In the genomic region with DNA sequence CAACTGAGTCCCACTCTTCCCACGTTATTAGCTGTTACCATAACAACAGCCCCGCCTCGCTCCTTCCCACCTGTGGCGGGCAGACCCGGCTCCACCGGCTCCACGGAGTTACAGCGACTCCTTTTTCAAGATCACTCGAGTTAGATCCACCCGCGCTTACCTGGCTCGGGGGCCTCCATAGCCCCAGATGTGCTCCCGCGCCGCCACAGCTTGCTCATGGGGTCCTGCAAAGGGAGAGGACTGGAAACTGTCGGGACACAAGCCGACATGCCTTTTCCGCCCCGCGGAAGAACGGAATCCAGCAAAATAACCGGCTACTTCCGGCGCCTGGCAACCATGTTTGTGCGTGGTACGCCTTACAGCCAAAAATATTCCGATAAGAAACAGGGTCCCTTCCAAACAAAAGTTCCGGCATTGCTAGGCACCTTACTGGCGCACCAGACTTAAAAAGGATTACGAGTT, we compare ENCODE assay signal across 8 mouse cellular contexts. TPM values are rescaled to one million over a fixed set of nuclear protein-coding genes. Genes with fewer than 3 reads are reported as not detected.
A peak's percentile ranks its signal among the peaks of the same experiment; 100 is the strongest.
DNase-seq lines count a peak whose midpoint lies in the region; ATAC-seq lines count a peak whose summit lies in the region.

No protein-coding gene starts in this region.

- H3K4me1 ChIP-seq in hindbrain, embryonic 13.5 days (replicated peaks) = peaks cover 43% of the 10 kb centered on the region

- WGBS in hindbrain, embryonic 13.5 days = under 1% methylated on average over 30 of the region's 30 CpGs

- H3K9me3 ChIP-seq in hindbrain, embryonic 13.5 days = no peaks in the 10 kb centered on the region

- peak overlapping the region; percentile 82 for H3K9ac ChIP-seq in hindbrain, embryonic 13.5 days

- H3K27me3 ChIP-seq in hindbrain, embryonic 13.5 days = no peaks in the 10 kb centered on the region

- H3K27ac ChIP-seq in hindbrain, embryonic 13.5 days = peak overlapping the region; percentile 64

- DNase-seq in NIH3T3 (ENCODE audit: low read depth) = peak; percentile 99
- peak; percentile 92 to 95 for DNase-seq in cerebellum, postnatal 10 days
- peak; percentile 86 to 87 for DNase-seq in frontal cortex, postnatal 10 days (ENCODE audit: low spot score in 2 of 2)
- peak; percentile 88 to 89 for DNase-seq in layer of hippocampus, postnatal 36 days
- peak; percentile 96 for DNase-seq in lung, postnatal 36 days
- peak; percentile 98 for DNase-seq in retina, postnatal 1 day
- DNase-seq in urinary bladder, adult 18-20 months (ENCODE audit: low spot score in 2 of 2) = peak; percentile 88 to 89

- H3K4me2 ChIP-seq in hindbrain, embryonic 13.5 days = peak overlapping the region; percentile 66

- no peaks in the 10 kb centered on the region for H3K36me3 ChIP-seq in hindbrain, embryonic 13.5 days

- H3K4me3 ChIP-seq in hindbrain, embryonic 13.5 days = peak overlapping the region; percentile 74

- peak; percentile 8 for ATAC-seq in hindbrain, embryonic 13.5 days (ENCODE audit: low FRiP score)

RNA-seq across cellular contexts. Expression of a gene that starts 0.3 kb away (rescaled TPM):
- 13.4 and 14.1 TPM in 2 replicates for polyA plus RNA-seq in hindbrain, embryonic 13.5 days (2015; fragmentation: Nextera tagmentation; extraction: Ambion mirVana)
- 10 to 100 TPM; 21.2 to 23.5 TPM for total RNA-seq in layer of hippocampus, postnatal 36 days (2021)

RNA-seq across cellular contexts. Expression of a gene that starts 3.5 kb away (rescaled TPM):
- polyA plus RNA-seq in hindbrain, embryonic 13.5 days (2015; fragmentation: Nextera tagmentation; extraction: Ambion mirVana) = 216 and 227 TPM in 2 replicates
- total RNA-seq in layer of hippocampus, postnatal 36 days (2021) = 10 to 100 TPM; 58.2 to 61.4 TPM

RNA-seq across cellular contexts. Expression of a gene that starts 9.6 kb away (rescaled TPM):
- 21.5 and 25.7 TPM in 2 replicates for polyA plus RNA-seq in hindbrain, embryonic 13.5 days (2015; fragmentation: Nextera tagmentation; extraction: Ambion mirVana)
- 10 to 100 TPM; 28.0 to 28.9 TPM for total RNA-seq in layer of hippocampus, postnatal 36 days (2021)

RNA-seq across cellular contexts. Expression of a gene that starts 10.4 kb away (rescaled TPM):
- 15.9 and 16.6 TPM in 2 replicates for polyA plus RNA-seq in hindbrain, embryonic 13.5 days (2015; fragmentation: Nextera tagmentation; extraction: Ambion mirVana)
- 10 to 100 TPM; 75.9 to 90.3 TPM for total RNA-seq in layer of hippocampus, postnatal 36 days (2021)

RNA-seq across cellular contexts. Expression of a gene that starts 16.0 kb away (rescaled TPM):
- polyA plus RNA-seq in hindbrain, embryonic 13.5 days (2015; fragmentation: Nextera tagmentation; extraction: Ambion mirVana) = 123 TPM in 2 replicates
- 10 to 100 TPM; 64.4 to 69.9 TPM for total RNA-seq in layer of hippocampus, postnatal 36 days (2021)

Comparison
In these comparisons a context has a peak if more than half of its experiments do, and no peak if none do; other contexts are left out.
1. Peak in every context shown above with its lines: DNase-seq, ATAC-seq, H3K4me3 ChIP-seq and H3K27ac ChIP-seq.